Mouse (Mus musculus): ENCODE results near the gene Cd4.

DNA sequence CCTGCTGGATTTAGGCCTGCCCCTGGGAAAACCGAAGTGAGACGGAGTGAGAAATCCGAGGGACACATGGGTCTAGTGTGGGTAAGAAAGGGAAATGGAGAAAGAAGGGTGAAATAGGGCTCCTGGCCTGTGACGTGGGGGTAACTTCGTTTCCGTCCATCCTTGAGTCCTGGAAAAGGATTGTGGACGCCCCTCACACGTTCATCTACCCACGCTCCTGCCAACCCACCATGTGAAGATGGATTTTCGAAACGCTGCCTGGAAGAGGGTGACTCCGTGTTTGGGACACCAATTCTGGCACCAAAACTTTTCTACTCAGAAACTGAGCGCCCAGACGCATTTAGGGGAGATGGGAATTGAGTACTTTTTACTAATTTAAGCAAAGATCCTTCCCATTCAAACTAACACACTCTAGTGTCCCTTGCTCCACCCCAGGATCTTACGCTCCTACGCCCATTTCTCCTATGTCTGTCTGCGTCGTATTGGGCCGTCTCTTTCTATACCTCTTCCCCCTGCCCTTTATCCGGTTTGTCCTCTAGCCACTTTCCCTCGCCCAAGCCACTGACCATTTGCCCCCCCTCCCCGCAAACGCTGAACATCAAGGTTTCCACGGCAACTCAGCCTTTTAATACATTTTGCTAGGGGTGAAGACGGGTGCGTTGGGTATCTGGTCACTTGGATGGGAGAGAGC lies 30.0 kb downstream of the Cd4 start:
- TF ChIP-seq POLR2A (IDR thresholded peaks at IDR 0.05; ENCODE audit: borderline replicate concordance, insufficient read depth, low read length) (peak; percentile 14; the same call in 1 of the 2 replicates), CTCF (IDR thresholded peaks at IDR 0.05; ENCODE audit: borderline replicate concordance, insufficient read depth, low read depth, low read length) (no peak; the same call in 1 of the 2 replicates)
